Mouse (Mus musculus) adrenal gland, adult 2 months (tissue): Measurements from ENCODE around the gene Fbxw17. TPM values are rescaled to one million over a fixed set of nuclear protein-coding genes. Genes with fewer than 3 reads are reported as not detected.
"Not testable (repeated sequence)": the region's sequence is repeated elsewhere in the genome, so short reads cannot be mapped to it uniquely, and the experiment has no call there.

ENCODE experiments used
- DNase-seq: peaks from one replicate; pipeline ENCODE4 v3.0.0; 2021
- long read RNA-seq: library from polyadenylated mRNA; stranded (forward); transcript quantifications from one replicate; pipeline ENCODE4 v2.0.0, GENCODE M21; 2021
- polyA plus RNA-seq: library from polyadenylated mRNA; depleted of rRNA; stranded (reverse); fragments of >200 nt; gene quantifications from 2 replicates; pipeline ENCODE4 v1.2.3, GENCODE M21; 2012; rRNA removed
- total RNA-seq, 2 experiments: library from RNA; stranded (reverse); gene quantifications; 2 replicates each; pipeline ENCODE4 v1.2.3; 2021

Fbxw17 gene
- total RNA-seq (10 to 100 TPM in 1 of 2 experiments, 1 to 10 TPM in 1; 8.9 to 16.6 TPM), polyA plus RNA-seq (21.9 and 23.1 TPM in 2 replicates)
- long read RNA-seq, transcript Fbxw17-201 (10 exons, 1,798 nt), result major isoform, 10 of 16 reads
- long read RNA-seq, partial matches to known transcripts, result 0 of 16 reads
- long read RNA-seq, other reads (novel, unspliced or antisense), result 6 of 16 reads

GRCm38 (mm10) chr13:50417389-50418183 is at the start of gene Fbxw17:
Gene Fbxw17 (plus strand): TSS chr13:50417864.
- peak; percentile 85 for DNase-seq

DNA sequence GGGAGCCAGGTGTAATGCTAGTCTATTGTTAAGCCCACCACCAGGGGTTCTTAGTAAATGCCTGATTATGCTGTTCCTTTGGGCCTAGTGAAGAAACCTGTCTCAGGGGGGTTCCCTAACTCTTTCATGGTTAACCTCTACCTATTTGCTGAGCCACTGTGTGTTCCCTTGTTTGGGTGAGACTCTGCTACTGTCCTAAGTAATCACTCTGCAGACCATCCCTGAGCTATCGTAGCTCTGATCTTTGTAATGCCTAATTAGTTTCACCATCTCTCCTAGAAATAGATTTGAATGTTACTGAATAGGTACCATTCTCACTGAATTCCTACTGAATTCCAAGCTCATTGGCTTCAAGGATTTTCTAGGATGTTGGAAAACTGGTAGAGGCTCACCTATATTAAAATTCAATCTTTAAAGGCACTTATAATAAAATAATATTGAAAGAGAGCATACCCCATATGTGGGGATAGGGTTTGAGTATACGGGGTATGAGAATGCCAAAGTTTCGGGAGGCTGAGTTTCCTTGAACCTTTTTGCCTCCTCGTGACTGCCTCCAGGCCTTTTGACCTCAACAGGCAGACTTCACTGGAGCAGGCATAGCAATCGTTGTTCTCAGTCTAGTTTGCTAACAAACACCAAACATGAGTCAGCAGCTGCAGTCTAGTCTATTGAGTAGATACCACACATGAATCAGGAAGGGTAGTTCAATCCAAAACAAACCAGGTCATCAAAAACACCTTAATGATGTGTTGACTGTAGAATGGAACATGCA is 44.5 kb upstream of the Fbxw17 start:
- not testable (repeated sequence) for DNase-seq

DNA sequence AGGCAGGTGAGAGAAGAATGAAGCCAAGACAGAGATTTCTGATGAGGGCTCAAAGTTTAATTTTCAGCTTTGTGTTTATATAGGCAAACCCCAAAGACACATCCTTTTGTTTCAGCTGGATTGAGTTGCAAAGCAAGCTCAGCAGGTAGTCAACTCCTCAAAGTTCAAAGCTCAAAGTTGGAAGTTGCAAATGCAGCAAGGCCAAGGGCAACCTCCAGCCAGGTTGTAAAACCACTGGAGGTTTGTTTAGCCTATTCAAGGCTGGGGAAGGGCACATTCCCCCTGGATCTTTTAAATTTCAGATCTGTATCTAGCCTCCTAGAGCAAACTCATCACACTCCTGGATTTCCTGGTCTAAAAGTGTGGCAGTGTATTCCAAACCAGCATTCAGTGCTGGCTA is 28.5 kb upstream of the Fbxw17 start:
- not testable (repeated sequence) for DNase-seq

GRCm38 (mm10) chr13:50418421-50418820 is 757 bp downstream of the Fbxw17 start:
- DNase-seq, result no peak

DNA sequence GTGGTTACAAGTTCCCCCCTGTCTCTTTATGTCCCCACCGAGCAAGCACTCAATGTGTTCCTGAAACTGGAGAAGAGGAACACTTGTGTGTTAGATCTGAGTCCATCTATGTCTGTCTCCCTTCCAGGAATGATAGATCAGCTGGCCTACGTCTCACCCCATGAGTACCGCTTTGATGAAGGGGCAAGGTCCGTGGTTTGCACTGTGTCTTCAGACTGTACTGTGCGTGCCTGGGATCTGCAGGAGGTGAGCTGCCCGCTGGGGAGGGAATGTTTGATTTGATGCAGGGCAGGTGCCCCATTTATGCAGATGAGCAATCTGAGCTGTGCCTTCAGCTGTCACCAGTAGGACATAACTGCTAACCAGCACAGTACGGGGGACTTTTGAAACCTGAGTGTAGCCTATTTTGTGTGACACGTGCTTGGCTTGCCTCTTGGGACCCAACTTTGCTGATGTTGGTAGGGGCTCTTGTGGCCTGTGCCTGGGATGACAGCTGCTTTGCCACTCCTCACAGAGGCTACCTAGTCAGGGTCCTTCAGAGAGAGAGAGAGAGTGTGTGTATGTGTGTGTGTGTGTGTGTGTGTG is 6.1 kb downstream of the Fbxw17 start:
- DNase-seq, result no peak

DNA sequence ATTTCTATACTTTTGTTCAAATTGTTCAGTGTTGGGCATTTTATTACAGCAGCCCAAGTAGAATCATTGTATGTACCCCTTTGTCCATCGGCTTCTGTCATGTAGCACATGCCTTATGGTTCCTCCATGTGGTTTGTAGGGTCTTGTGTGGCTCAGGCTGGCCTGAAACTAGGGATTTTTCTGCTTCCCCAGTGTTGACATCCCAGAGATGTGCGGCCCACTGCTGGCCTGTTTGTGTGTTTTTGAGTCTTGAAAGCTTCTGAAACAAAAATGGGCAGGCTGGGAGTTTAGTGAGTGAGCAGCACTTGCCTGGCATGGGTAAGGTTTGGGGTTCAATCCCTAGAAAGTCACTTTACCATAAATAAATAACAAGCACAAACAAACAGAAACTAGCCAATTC is 6.9 kb downstream of the Fbxw17 start:
- DNase-seq, result no peak

GRCm38 (mm10) chr13:50426686-50427085 is 9.0 kb downstream of the Fbxw17 start:
- no peak for DNase-seq

GRCm38 (mm10) chr13:50443812-50444211 is 26.1 kb downstream of the Fbxw17 start, which contains the start of gene Gm47429:
Gene Gm47429 (minus strand): TSS chr13:50443912.
- no peak for DNase-seq

GRCm38 (mm10) chr13:50445261-50445660 is 27.6 kb downstream of the Fbxw17 start:
- no peak for DNase-seq

- not testable (repeated sequence) for DNase-seq
These were observed 34.6 kb downstream of the Fbxw17 start for GRCm38 (mm10) chr13:50452266-50452665.

GRCm38 (mm10) chr13:50453426-50453825 is 35.8 kb downstream of the Fbxw17 start:
- no peak for DNase-seq

GRCm38 (mm10) chr13:50460433-50460832 is 42.8 kb downstream of the Fbxw17 start:
- not testable (repeated sequence) for DNase-seq

- DNase-seq, result peak; percentile 31
These were observed 47.2 kb downstream of the Fbxw17 start for GRCm38 (mm10) chr13:50464621-50465562.

- DNase-seq, result no peak
These were observed 49.3 kb downstream of the Fbxw17 start, which contains the start of gene Nutm2 for GRCm38 (mm10) chr13:50467007-50467406. Gene Nutm2 (plus strand): TSS chr13:50467307.

Other genes starting within 250 kb of the Fbxw17 start
- not detected for gene Gm906, start 167.6 kb upstream of the Fbxw17 start, total RNA-seq
- gene Gm906, start 167.6 kb upstream of the Fbxw17 start, polyA plus RNA-seq, result not detected in 2 replicates
- gene Gm47429, start 26.0 kb downstream of the Fbxw17 start, total RNA-seq, result not detected
- not detected in 2 replicates for gene Gm47429, start 26.0 kb downstream of the Fbxw17 start, polyA plus RNA-seq
- gene Nutm2, start 49.4 kb downstream of the Fbxw17 start, total RNA-seq, result not detected
- not detected in 2 replicates for gene Nutm2, start 49.4 kb downstream of the Fbxw17 start, polyA plus RNA-seq
- gene Gm904, start 225.4 kb downstream of the Fbxw17 start, total RNA-seq, result not detected
- gene Gm904, start 225.4 kb downstream of the Fbxw17 start, polyA plus RNA-seq, result not detected in 2 replicates